Mouse (Mus musculus) testis, adult 2 months (tissue): ENCODE data around the gene Mgat3. TPM values are rescaled to one million over a fixed set of nuclear protein-coding genes. Genes with fewer than 3 reads are reported as not detected.
A peak's percentile ranks its signal among the peaks of the same experiment; 100 is the strongest.

ENCODE experiments used
- H3K27ac ChIP-seq: fragments of 200-500 bp; 2 replicates; pipeline ENCODE4 v1.5.1; 2012; ENCODE audit warnings: low read depth, low read length; ENCODE audit not compliant: control insufficient read depth, insufficient read depth
- H3K27me3 ChIP-seq: fragments of 200-500 bp; 2 replicates; pipeline ENCODE4 v1.6.1; 2012; ENCODE audit warnings: mild to moderate bottlenecking, low read length, moderate library complexity; ENCODE audit not compliant: control insufficient read depth, insufficient read depth
- H3K36me3 ChIP-seq: fragments of 200-500 bp; 2 replicates; pipeline ENCODE4 v1.6.1; 2012; ENCODE audit warnings: mild to moderate bottlenecking, low read length; ENCODE audit not compliant: control insufficient read depth, insufficient read depth
- H3K4me1 ChIP-seq: fragments of 200-500 bp; 2 replicates; pipeline ENCODE4 v1.6.1; 2012; ENCODE audit warnings: low read length; ENCODE audit not compliant: control insufficient read depth, insufficient read depth
- H3K4me3 ChIP-seq: fragments of 200-500 bp; 2 replicates; pipeline ENCODE4 v1.5.1; 2012; ENCODE audit warnings: low read depth, mild to moderate bottlenecking, low read length, moderate library complexity, mixed read lengths; ENCODE audit not compliant: control insufficient read depth
- CTCF ChIP-seq: fragments of 200-500 bp; IDR thresholded peaks from 2 replicates; pipeline ENCODE4 v1.5.1; 2012; ENCODE audit warnings: low read depth, mild to moderate bottlenecking, inconsistent platforms, low read length, moderate library complexity; ENCODE audit not compliant: control insufficient read depth, insufficient read depth, insufficient replicate concordance
- POLR2A ChIP-seq: fragments of 200-500 bp; IDR thresholded peaks from 2 replicates; pipeline ENCODE4 v1.6.1; 2012; ENCODE audit warnings: low read depth, mild to moderate bottlenecking, inconsistent platforms, low read length, moderate library complexity; ENCODE audit not compliant: control insufficient read depth
- polyA plus RNA-seq: library from polyadenylated mRNA; depleted of rRNA; stranded (reverse); fragments of >200 nt; gene quantifications from 2 replicates; pipeline ENCODE4 v1.2.3, GENCODE M21; 2012

Gene Mgat3
- polyA plus RNA-seq, 1 experiment: 0.38 TPM

DNA sequence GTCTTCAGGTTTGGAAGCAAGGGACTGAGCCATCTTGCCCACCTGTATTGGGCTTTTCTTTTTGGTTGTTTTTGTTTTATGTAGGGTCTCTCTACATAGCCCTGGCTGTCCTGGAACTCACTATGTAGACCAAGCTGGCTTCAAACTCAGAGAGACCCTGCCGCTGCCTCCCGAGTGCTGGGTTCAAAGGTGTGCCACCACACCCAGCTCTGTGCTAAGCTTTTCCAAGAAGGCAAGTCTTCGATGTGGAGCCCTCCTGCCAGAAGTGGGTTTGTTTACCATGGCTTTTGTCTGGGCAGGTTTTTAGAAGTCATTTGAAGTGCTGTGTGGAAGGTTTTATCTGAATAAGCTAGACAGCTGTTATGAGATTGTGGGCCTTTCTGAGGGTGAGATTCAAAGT, 32.6 kb upstream of the Mgat3 start:
- TF ChIP-seq POLR2A (no peak), CTCF (no peak)
- H3K4me3 ChIP-seq: no peak overlapping the region
- no peaks in the 10 kb centered on the region for H3K27me3 ChIP-seq
- no peaks in the 10 kb centered on the region for H3K36me3 ChIP-seq
- peaks cover 8% of the 10 kb centered on the region for H3K4me1 ChIP-seq
- no peak overlapping the region for H3K27ac ChIP-seq

DNA sequence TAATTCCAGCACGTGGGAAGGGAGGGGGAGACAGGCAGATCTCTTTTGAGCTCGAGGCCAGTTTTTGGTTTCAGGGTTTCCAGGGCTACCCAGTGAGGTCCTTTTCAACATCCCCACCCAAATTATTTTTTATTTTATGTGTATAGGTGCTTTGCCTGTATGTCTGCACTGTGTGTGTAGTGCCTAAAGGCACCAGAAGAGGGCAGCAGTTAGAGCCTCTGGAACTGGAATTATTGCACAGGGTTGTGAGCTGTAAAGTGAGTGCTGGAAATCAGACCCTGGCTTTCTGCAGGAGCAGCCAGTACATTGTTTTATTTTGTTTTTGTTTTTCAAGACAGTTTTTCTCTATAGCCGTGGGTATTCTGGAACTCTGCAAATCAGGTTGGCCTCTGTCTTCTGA, 31.4 kb upstream of the Mgat3 start:
- Histone ChIP-seq H3K4me1 (peaks cover 2% of the 10 kb centered on the region; the same call in 1 of the 2 replicates), H3K36me3 (no peaks in the 10 kb centered on the region), H3K27me3 (no peaks in the 10 kb centered on the region), H3K4me3 (no peak overlapping the region), H3K27ac (no peak overlapping the region)
- TF ChIP-seq POLR2A: no peak
- TF ChIP-seq CTCF: no peak

DNA sequence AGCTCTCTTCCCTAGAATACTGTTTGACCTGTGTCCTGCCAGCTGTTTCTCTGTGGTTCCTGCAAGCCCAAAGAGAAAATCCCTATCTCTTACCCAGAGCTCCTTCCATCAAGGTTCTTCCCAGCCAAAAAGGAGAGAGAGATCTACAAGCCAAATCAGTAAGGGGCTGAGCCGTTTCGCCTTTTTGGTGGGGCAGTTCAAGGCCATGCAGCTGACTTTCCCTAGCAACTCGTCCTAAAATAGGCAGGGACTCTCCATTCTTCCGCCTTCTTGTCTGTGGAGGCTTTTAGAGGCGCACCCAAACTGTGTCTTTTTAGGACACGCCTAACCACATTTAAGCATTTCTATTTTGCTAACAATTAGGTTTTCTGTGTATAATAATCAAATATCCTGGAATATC, 29.8 kb upstream of the Mgat3 start:
- H3K4me1 ChIP-seq: no peaks in the 10 kb centered on the region
- H3K36me3 ChIP-seq: no peaks in the 10 kb centered on the region
- no peak for TF ChIP-seq CTCF
- no peak for TF ChIP-seq POLR2A
- no peak overlapping the region for H3K4me3 ChIP-seq
- no peaks in the 10 kb centered on the region for H3K27me3 ChIP-seq
- peak overlapping the region; percentile 31; the same call in 1 of the 2 replicates for H3K27ac ChIP-seq

DNA sequence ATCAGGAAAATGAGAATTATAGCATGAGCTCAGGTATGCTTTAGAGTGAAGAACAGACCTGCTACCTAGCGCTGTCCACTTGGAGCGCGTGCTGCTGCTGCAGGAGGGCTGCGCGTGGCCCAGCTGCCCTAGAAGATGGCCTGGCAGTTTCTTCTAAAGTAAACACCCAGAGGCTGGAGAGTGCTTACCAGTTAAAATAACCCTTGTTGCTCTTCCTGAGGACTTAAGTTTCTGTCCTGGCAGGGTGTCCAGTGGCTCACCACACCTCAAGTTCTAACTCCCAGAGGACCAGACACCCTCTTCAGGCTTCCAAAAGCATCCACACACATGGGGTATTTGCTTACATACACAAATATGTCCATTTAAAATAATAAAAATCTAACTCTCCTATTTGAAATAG, 28.1 kb upstream of the Mgat3 start:
- H3K27me3 ChIP-seq: no peaks in the 10 kb centered on the region
- H3K4me1 ChIP-seq: no peaks in the 10 kb centered on the region
- no peaks in the 10 kb centered on the region for H3K36me3 ChIP-seq
- TF ChIP-seq CTCF: no peak
- no peak for TF ChIP-seq POLR2A
- no peak overlapping the region for H3K4me3 ChIP-seq
- no peak overlapping the region for H3K27ac ChIP-seq

DNA sequence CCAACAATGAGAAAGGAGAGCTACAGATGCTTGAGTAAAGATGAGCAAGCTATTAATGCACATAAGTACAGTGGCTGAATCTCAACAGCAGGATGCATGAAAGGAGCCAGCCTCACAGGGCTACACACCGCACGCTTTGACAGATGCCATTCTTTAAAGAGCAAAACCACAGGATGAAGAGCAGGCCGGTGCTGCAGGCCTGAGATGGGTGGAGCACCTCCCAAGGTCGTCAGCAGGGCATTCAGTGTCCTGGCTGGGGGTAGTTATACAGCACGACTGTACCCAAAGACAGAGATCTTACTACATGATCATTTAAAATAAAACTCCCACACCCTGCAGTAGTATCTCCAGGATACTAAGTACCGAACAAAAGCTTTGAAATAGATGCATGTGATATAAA, 27.4 kb upstream of the Mgat3 start:
- no peak overlapping the region for H3K4me3 ChIP-seq
- H3K27ac ChIP-seq: no peak overlapping the region
- TF ChIP-seq CTCF (no peak), POLR2A (no peak)
- H3K36me3 ChIP-seq: no peaks in the 10 kb centered on the region
- no peaks in the 10 kb centered on the region for H3K27me3 ChIP-seq
- no peaks in the 10 kb centered on the region for H3K4me1 ChIP-seq

DNA sequence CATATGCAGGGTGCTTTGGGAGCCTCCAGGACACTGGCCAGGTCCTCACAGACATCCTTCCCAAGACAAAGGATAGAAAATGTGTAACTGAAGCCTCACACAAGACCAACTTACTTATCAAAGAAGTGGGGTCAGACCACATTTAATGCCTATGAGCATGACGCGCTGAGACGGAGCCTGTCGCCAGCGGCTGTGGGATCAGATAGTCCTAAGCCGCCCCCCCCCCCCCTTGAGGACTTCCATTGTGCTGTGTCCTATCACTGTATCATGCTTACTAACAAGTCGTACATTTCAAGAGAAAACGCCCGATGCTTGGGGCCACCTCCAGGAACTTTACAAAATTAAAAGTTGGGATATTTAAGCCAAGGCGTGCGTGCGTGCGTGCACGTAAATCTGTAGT, 26.4 kb upstream of the Mgat3 start:
- no peaks in the 10 kb centered on the region for H3K27me3 ChIP-seq
- H3K27ac ChIP-seq: no peak overlapping the region
- H3K36me3 ChIP-seq: no peaks in the 10 kb centered on the region; the same call in 1 of the 2 replicates
- TF ChIP-seq CTCF (no peak), POLR2A (no peak)
- no peaks in the 10 kb centered on the region for H3K4me1 ChIP-seq
- H3K4me3 ChIP-seq: no peak overlapping the region

DNA sequence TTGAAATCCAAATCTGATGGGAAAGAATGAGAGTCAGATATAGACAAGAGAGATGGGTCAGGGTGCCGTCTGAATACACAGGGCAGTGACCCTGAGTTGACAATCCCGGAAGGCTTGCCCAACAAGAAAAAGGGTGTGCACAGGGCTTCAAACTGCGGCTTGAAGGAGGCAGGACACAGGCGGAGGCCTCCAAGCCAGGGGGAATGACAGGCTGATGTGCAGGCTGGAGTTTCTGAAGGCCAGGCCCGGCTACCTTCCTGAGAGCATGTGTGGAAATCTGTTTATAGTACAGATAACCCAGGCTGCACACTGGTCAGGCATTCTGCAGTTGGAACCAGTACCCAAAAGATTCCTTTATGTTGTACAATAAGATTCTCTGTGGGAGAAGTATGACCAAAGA, 26.0 kb upstream of the Mgat3 start:
- Histone ChIP-seq H3K4me3 (no peak overlapping the region), H3K4me1 (no peaks in the 10 kb centered on the region), H3K36me3 (no peaks in the 10 kb centered on the region; the same call in 1 of the 2 replicates), H3K27ac (no peak overlapping the region), H3K27me3 (no peaks in the 10 kb centered on the region)
- TF ChIP-seq POLR2A: no peak
- no peak for TF ChIP-seq CTCF

DNA sequence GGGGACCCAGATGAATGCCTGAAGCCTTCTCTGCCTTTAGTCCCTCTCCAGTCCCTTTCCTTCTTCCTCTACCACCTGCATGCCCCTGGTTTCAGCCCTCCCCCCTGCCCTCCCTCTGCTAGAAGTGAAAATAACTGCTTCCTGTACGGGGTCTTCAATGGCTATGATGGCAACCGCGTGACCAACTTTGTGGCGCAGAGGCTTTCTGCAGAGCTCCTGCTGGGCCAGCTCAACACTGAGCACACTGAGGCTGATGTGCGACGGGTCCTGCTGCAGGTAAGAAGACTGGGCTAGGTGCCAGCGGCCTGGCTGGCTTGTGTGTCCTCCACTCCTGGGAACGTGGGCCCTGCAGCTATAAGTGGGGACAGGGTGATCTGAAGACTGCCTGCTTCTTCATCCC, 25.0 kb upstream of the Mgat3 start:
- H3K4me1 ChIP-seq: no peaks in the 10 kb centered on the region
- H3K27ac ChIP-seq: no peak overlapping the region
- H3K27me3 ChIP-seq: no peaks in the 10 kb centered on the region
- no peak for TF ChIP-seq POLR2A
- TF ChIP-seq CTCF: no peak
- no peak overlapping the region for H3K4me3 ChIP-seq
- H3K36me3 ChIP-seq: no peaks in the 10 kb centered on the region; the same call in 1 of the 2 replicates
